Comparison of ENCODE assay signal across 11 mouse cellular contexts in the genomic region with DNA sequence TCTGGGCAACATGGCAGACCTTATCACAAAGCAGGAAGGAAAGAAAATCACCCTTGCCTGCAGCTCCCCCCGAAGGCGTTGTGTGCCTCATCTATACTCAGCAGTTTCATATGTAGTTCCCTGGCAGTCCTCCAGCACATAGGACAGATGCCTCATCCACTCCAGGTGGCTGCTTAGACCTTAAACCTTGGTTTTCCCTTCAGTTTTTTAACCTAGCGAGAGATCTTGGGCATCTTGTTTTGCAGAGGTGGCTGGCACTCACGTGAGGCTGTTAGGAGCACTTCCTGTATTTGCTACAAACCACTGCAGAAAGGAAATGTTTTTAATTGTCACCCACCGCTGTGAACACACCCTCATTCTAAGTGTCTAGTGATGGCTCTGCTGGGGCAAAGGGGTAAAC. TPM values are rescaled to one million over a fixed set of nuclear protein-coding genes. Genes with fewer than 3 reads are reported as not detected.
A peak's percentile ranks its signal among the peaks of the same experiment; 100 is the strongest.
DNase-seq lines count a peak whose midpoint lies in the region; ATAC-seq and TF ChIP-seq lines count a peak whose summit lies in the region.
"Had no signal": no experiment of that assay in that cellular context is flagged by ENCODE, and none has a peak within 500 bp of the region (broad histone marks: within the 10 kb centered on the region; RNA-seq: fewer than 3 reads in every experiment).

No protein-coding gene starts in this region.

- DNase-seq in naive thymus-derived CD4-positive, alpha-beta T cell, adult 2 months (ENCODE audit: low read depth) = peak; percentile 76
- no peak for DNase-seq in kidney, adult 2 months
- DNase-seq in thymus, postnatal 25 days = no peak
- DNase-seq: kidney, postnatal 4 days; left cerebral cortex, postnatal 4 days had no signal

- 0 out of 2 replicates have a peak, but pooled peaks cover 3% of the 10 kb centered on the region for H3K9me3 ChIP-seq in intestine, postnatal 0 days (ENCODE audit: control insufficient read depth)
- no peaks in the 10 kb centered on the region for H3K9me3 ChIP-seq in intestine, embryonic 16.5 days (ENCODE audit: control insufficient read depth, low read length)
- H3K9me3 ChIP-seq in ES-Bruce4 (replicated peaks; ENCODE audit: control insufficient read depth, insufficient read depth, low read length, poor library complexity, severe bottlenecking) = peaks cover 6% of the 10 kb centered on the region

- no peaks in the 10 kb centered on the region for H3K27me3 ChIP-seq in intestine, postnatal 0 days (replicated peaks; ENCODE audit: control insufficient read depth, insufficient read depth, low read length)
- no peaks in the 10 kb centered on the region for H3K27me3 ChIP-seq in intestine, embryonic 16.5 days (replicated peaks; ENCODE audit: control insufficient read depth, insufficient read depth, low read length)
- H3K27me3 ChIP-seq in ES-Bruce4 (ENCODE audit: control insufficient read depth, insufficient read depth, low read length, poor library complexity, severe bottlenecking) = no peaks in the 10 kb centered on the region
- H3K27me3 ChIP-seq in kidney, adult 2 months (replicated peaks; ENCODE audit: control insufficient read depth, insufficient read depth, low read length) = no peaks in the 10 kb centered on the region
- H3K27me3 ChIP-seq: megakaryocyte, embryonic 14.5 days; Patski had no signal

- peaks cover 84% of the 10 kb centered on the region for H3K36me3 ChIP-seq in intestine, postnatal 0 days (ENCODE audit: control insufficient read depth, insufficient read depth)
- peaks cover 40% of the 10 kb centered on the region for H3K36me3 ChIP-seq in intestine, embryonic 16.5 days (ENCODE audit: control insufficient read depth, insufficient read depth, low read length)
- H3K36me3 ChIP-seq in ES-Bruce4 (ENCODE audit: control insufficient read depth, insufficient read depth, low read length, poor library complexity, severe bottlenecking) = peaks cover 42% of the 10 kb centered on the region
- H3K36me3 ChIP-seq in kidney, adult 2 months (ENCODE audit: control insufficient read depth, insufficient read depth, low read length) = no peaks in the 10 kb centered on the region; the same call in 1 of the 2 replicates

- peak; percentile 11; the same call in 1 of the 2 replicates for TF ChIP-seq CTCF in intestine, postnatal 0 days (IDR thresholded peaks at IDR 0.05; ENCODE audit: low read depth)
- no peak for TF ChIP-seq CTCF in ES-Bruce4 (IDR thresholded peaks at IDR 0.05; ENCODE audit: low read depth, low read length)
- no peak for TF ChIP-seq CTCF in kidney, adult 2 months (conservative IDR thresholded peaks at IDR 0.05; ENCODE audit: insufficient read depth, insufficient read length, low read depth, low read length)

- H3K27ac ChIP-seq in intestine, postnatal 0 days (ENCODE audit: low read depth, low read length) = 0 out of 2 replicates have a peak overlapping the region, but pooled peaks have one; percentile 30
- H3K27ac ChIP-seq in intestine, embryonic 16.5 days (ENCODE audit: low read length) = no peak overlapping the region
- H3K27ac ChIP-seq in ES-Bruce4 (ENCODE audit: insufficient read depth, low read length) = peak overlapping the region; percentile 64
- H3K27ac ChIP-seq in kidney, adult 2 months (ENCODE audit: insufficient read depth, low read depth, low read length) = no peak overlapping the region

- TF ChIP-seq POLR2A in ES-Bruce4 (IDR thresholded peaks at IDR 0.05; ENCODE audit: insufficient read depth, low read length) = no peak
- TF ChIP-seq POLR2A in kidney, adult 2 months (IDR thresholded peaks at IDR 0.05; ENCODE audit: low read depth, low read length) = no peak

- no peak overlapping the region for H3K4me3 ChIP-seq in intestine, postnatal 0 days (ENCODE audit: low read depth, low read length)
- H3K4me3 ChIP-seq in intestine, embryonic 16.5 days (ENCODE audit: low read length) = no peak overlapping the region
- H3K4me3 ChIP-seq in ES-Bruce4 (ENCODE audit: low read depth, low read length) = no peak overlapping the region
- H3K4me3 ChIP-seq in kidney, adult 2 months (ENCODE audit: insufficient read depth, low read depth, low read length) = no peak overlapping the region
- H3K4me3 ChIP-seq: megakaryocyte, embryonic 14.5 days had no signal

- H3K9ac ChIP-seq in intestine, postnatal 0 days (ENCODE audit: low read depth, low read length) = no peak overlapping the region
- H3K9ac ChIP-seq in intestine, embryonic 16.5 days (ENCODE audit: low read depth, low read length) = no peak overlapping the region
- no peak overlapping the region for H3K9ac ChIP-seq in ES-Bruce4 (ENCODE audit: low read depth, poor library complexity, severe bottlenecking)

- no peak overlapping the region for H3K4me2 ChIP-seq in intestine, postnatal 0 days (replicated peaks; ENCODE audit: low read depth)
- no peak overlapping the region for H3K4me2 ChIP-seq in intestine, embryonic 16.5 days (ENCODE audit: low read depth, low read length)

- no peak for TF ChIP-seq EP300 in ES-Bruce4 (IDR thresholded peaks at IDR 0.05; ENCODE audit: insufficient read depth, low read depth, low read length)

- no peak for ATAC-seq in intestine, postnatal 0 days
- no peak for ATAC-seq in intestine, embryonic 16.5 days
- ATAC-seq in erythroid progenitor cell, adult 5-6 weeks (replicated peaks; ENCODE audit: low FRiP score, poor library complexity, severe bottlenecking) = 0 out of 2 replicates have a peak, but pooled peaks have one; percentile 8
- ATAC-seq: Patski had no signal

- 74% methylated on average over 5 of the region's 5 CpGs for WGBS in intestine, postnatal 0 days
- WGBS in intestine, embryonic 16.5 days = 90% methylated on average over 5 of the region's 5 CpGs
- WGBS in kidney, adult 2 months = 75% methylated on average over 5 of the region's 5 CpGs

- no peaks in the 10 kb centered on the region for H3K4me1 ChIP-seq in intestine, postnatal 0 days (replicated peaks; ENCODE audit: control insufficient read depth, insufficient read depth, low read length)
- H3K4me1 ChIP-seq in intestine, embryonic 16.5 days (ENCODE audit: control insufficient read depth, insufficient read depth, low read length) = no peaks in the 10 kb centered on the region
- H3K4me1 ChIP-seq in ES-Bruce4 (ENCODE audit: control insufficient read depth, insufficient read depth, low read length) = peaks cover 2% of the 10 kb centered on the region
- H3K4me1 ChIP-seq in kidney, adult 2 months (ENCODE audit: control insufficient read depth, insufficient read depth, low read length) = peaks cover 12% of the 10 kb centered on the region

RNA-seq across cellular contexts. Expression of gene Shisa8, which starts 25.7 kb away (rescaled TPM):
- polyA plus RNA-seq in intestine, postnatal 0 days (2015; fragmentation: Nextera tagmentation; extraction: Ambion mirVana) = not detected in 2 replicates
- polyA plus RNA-seq in intestine, embryonic 16.5 days (2015; fragmentation: Nextera tagmentation; extraction: Ambion mirVana) = 0.06 and 0.09 TPM in 2 replicates
- 6.8 and 7.4 TPM in 2 replicates for polyA plus RNA-seq in ES-Bruce4 (2011; ENCODE audit: insufficient read depth, insufficient read length, low read depth, missing spikeins)
- total RNA-seq in erythroid progenitor cell, adult 5-6 weeks (2015; ENCODE audit: low replicate concordance) = not detected in 2 replicates
- total RNA-seq in erythroid progenitor cell, adult 5-6 weeks (2017; ENCODE audit: low replicate concordance) = not detected in 2 replicates
- polyA plus RNA-seq in kidney, adult 2 months (2012; rRNA removed) = 0.08 and 0.09 TPM in 2 replicates

RNA-seq across cellular contexts. Expression of gene Tnfrsf13c, which starts 37.2 kb away (rescaled TPM):
- 0.10 TPM in 1 of 2 replicates, not detected in the other for polyA plus RNA-seq in intestine, postnatal 0 days (2015; fragmentation: Nextera tagmentation; extraction: Ambion mirVana)
- 0.09 and 0.11 TPM in 2 replicates for polyA plus RNA-seq in intestine, embryonic 16.5 days (2015; fragmentation: Nextera tagmentation; extraction: Ambion mirVana)
- 1.9 and 2.3 TPM in 2 replicates for polyA plus RNA-seq in ES-Bruce4 (2011; ENCODE audit: insufficient read depth, insufficient read length, low read depth, missing spikeins)
- total RNA-seq in erythroid progenitor cell, adult 5-6 weeks (2015; ENCODE audit: low replicate concordance) = 13.4 and 15.5 TPM in 2 replicates
- total RNA-seq in erythroid progenitor cell, adult 5-6 weeks (2017; ENCODE audit: low replicate concordance) = 6.7 and 11.9 TPM in 2 replicates
- polyA plus RNA-seq in kidney, adult 2 months (2012; rRNA removed) = 0.24 and 3.5 TPM in 2 replicates

RNA-seq across cellular contexts. Expression of gene Srebf2, which starts 40.0 kb away (rescaled TPM):
- polyA plus RNA-seq in intestine, postnatal 0 days (2015; fragmentation: Nextera tagmentation; extraction: Ambion mirVana) = 68.7 and 69.5 TPM in 2 replicates
- polyA plus RNA-seq in intestine, embryonic 16.5 days (2015; fragmentation: Nextera tagmentation; extraction: Ambion mirVana) = 138 and 141 TPM in 2 replicates
- polyA plus RNA-seq in ES-Bruce4 (2011; ENCODE audit: insufficient read depth, insufficient read length, low read depth, missing spikeins) = 205 and 210 TPM in 2 replicates
- total RNA-seq in erythroid progenitor cell, adult 5-6 weeks (2015; ENCODE audit: low replicate concordance) = 40.7 and 42.9 TPM in 2 replicates
- 36.2 and 43.0 TPM in 2 replicates for total RNA-seq in erythroid progenitor cell, adult 5-6 weeks (2017; ENCODE audit: low replicate concordance)
- polyA plus RNA-seq in kidney, adult 2 months (2012; rRNA removed) = 102 and 118 TPM in 2 replicates

RNA-seq across cellular contexts. Expression of gene Cenpm, which starts 57.6 kb away (rescaled TPM):
- 14.8 and 16.5 TPM in 2 replicates for polyA plus RNA-seq in intestine, postnatal 0 days (2015; fragmentation: Nextera tagmentation; extraction: Ambion mirVana)
- 36.3 and 43.6 TPM in 2 replicates for polyA plus RNA-seq in intestine, embryonic 16.5 days (2015; fragmentation: Nextera tagmentation; extraction: Ambion mirVana)
- polyA plus RNA-seq in ES-Bruce4 (2011; ENCODE audit: insufficient read depth, insufficient read length, low read depth, missing spikeins) = 43.2 and 52.0 TPM in 2 replicates
- total RNA-seq in erythroid progenitor cell, adult 5-6 weeks (2015; ENCODE audit: low replicate concordance) = 50.7 and 56.2 TPM in 2 replicates
- total RNA-seq in erythroid progenitor cell, adult 5-6 weeks (2017; ENCODE audit: low replicate concordance) = 11.6 and 36.7 TPM in 2 replicates
- polyA plus RNA-seq in kidney, adult 2 months (2012; rRNA removed) = 2.2 and 2.3 TPM in 2 replicates

RNA-seq across cellular contexts. Expression of gene Ccdc134, which starts 59.2 kb away (rescaled TPM):
- 3.5 and 4.2 TPM in 2 replicates for polyA plus RNA-seq in intestine, postnatal 0 days (2015; fragmentation: Nextera tagmentation; extraction: Ambion mirVana)
- polyA plus RNA-seq in intestine, embryonic 16.5 days (2015; fragmentation: Nextera tagmentation; extraction: Ambion mirVana) = 9.8 and 11.6 TPM in 2 replicates
- 13.7 and 15.0 TPM in 2 replicates for polyA plus RNA-seq in ES-Bruce4 (2011; ENCODE audit: insufficient read depth, insufficient read length, low read depth, missing spikeins)
- 2.9 and 12.6 TPM in 2 replicates for total RNA-seq in erythroid progenitor cell, adult 5-6 weeks (2015; ENCODE audit: low replicate concordance)
- 5.5 and 5.8 TPM in 2 replicates for total RNA-seq in erythroid progenitor cell, adult 5-6 weeks (2017; ENCODE audit: low replicate concordance)
- 6.9 and 7.5 TPM in 2 replicates for polyA plus RNA-seq in kidney, adult 2 months (2012; rRNA removed)

Comparison
In these comparisons a context has a peak if more than half of its experiments do, and no peak if none do; other contexts are left out.
1. H3K27ac ChIP-seq: peak in intestine, postnatal 0 days (single experiment) and ES-Bruce4 (single experiment); none in intestine, embryonic 16.5 days (single experiment) and kidney, adult 2 months (single experiment).